Mouse (Mus musculus): ENCODE results near the gene Ppp1r36. TPM values are rescaled to one million over a fixed set of nuclear protein-coding genes. Genes with fewer than 3 reads are reported as not detected.

The Ppp1r36 gene
- polyA plus RNA-seq, 1 experiment from 2014 or later, result 1.2 TPM

DNA sequence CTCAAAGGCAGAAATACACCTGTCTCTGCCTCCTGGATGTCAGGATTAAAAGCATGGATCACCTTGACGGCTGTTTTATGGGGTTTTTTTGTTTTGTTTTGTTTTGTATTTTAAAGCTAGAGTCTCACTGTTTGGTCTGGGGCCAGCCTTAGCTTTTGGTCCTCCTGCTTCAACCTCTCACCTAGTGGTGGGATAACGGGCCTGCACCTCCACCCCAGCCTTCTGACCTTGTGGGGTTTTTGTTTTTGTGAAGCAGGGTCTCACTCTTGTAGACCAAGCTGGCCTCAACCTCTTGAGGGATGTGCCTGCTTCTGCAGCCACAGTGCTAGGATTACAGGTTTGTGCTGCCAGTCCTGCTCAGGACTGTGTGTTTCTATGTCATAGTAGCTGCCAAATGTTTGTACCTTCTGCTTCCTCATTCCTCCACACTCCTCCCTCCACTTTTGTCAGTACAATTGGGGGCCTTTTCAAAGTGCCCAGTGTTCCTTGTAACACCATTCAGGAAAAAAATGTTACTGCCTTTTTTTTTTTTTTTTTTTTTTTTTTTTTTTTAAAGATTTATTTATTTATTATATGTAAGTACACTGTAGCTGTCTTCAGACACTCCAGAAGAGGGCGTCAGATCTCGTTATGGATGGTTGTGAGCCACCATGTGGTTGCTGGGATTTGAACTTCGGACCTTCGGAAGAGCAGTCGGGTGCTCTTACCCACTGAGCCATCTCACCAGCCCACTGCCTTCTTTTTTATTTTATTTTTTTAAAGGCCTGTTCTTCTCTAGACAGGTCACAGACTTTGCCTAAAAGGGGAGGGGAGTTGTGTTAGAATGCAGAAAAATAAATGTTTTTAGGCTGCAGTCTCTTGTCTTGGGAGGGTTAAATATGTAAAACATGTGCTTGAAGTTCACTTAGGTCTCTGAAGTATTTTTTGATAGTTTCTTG is 44.2 kb upstream of the Ppp1r36 start:
- 79% methylated on average over 5 of the region's 7 CpGs for WGBS
- Histone ChIP-seq H3K4me2 (ENCODE audit: low read depth, low read length) (no peak overlapping the region), H3K9me3 (replicated peaks; ENCODE audit: control insufficient read depth, low read length) (no peaks in the 10 kb centered on the region), H3K9ac (replicated peaks; ENCODE audit: low read length) (no peak overlapping the region), H3K4me3 (ENCODE audit: low read depth, low read length) (no peak overlapping the region), H3K36me3 (replicated peaks; ENCODE audit: control insufficient read depth, insufficient read depth, low read depth, low read length) (no peaks in the 10 kb centered on the region), H3K27me3 (ENCODE audit: control insufficient read depth, insufficient read depth, low read length) (no peaks in the 10 kb centered on the region), H3K4me1 (ENCODE audit: control insufficient read depth, insufficient read depth, low read length) (peaks cover 3% of the 10 kb centered on the region; the same call in 1 of the 2 replicates), H3K27ac (replicated peaks; ENCODE audit: low read depth, low read length) (no peak overlapping the region)
- ATAC-seq (replicated peaks; ENCODE audit: insufficient number of reproducible peaks, low FRiP score, low TSS enrichment, low read depth), result no peak
- DNase-seq (ENCODE audit: low spot score), result peak; percentile 26

DNA sequence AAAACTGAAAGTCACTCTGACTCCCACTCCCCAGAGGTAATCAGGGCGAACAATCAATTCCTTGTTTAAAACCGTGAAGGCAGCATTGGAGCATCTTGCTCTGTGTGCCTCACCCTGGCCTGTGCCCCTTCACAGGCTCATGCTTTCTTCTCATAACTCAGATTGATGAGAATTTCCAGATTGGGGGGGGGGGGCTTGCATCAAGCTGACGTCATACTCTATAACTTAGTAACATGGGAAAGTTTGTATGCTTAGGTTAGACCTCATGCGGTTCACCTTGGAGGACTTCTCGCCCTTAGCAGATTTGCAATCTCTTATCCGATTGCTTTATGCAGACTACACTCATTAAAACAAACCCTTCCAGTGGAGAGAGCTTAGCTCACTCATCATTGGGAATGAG is 43.3 kb upstream of the Ppp1r36 start:
- 68% methylated on average over 6 of the region's 6 CpGs for WGBS

DNA sequence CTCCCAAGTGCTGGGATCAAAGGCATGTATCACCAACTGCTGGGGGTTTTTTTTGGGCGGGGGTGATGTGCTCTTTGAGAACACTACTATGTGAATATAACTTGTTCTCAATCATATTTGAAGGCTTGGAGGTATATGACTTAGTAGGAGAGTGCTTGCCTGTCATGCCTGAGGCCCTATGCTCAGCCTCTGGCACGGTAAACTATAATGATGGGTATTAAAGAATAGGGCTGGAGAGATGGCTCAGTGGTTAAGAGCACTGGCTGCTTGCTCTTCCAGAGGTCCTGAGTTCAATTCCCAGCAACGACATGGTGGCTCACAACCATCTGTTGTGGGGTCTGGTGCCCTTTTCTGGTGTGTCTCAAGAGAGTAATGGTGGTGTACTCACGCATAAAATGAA is 42.4 kb upstream of the Ppp1r36 start:
- no peak for DNase-seq (ENCODE audit: low spot score)
- Histone ChIP-seq H3K27me3 (ENCODE audit: control insufficient read depth, insufficient read depth, low read length) (no peaks in the 10 kb centered on the region), H3K36me3 (replicated peaks; ENCODE audit: control insufficient read depth, insufficient read depth, low read depth, low read length) (no peaks in the 10 kb centered on the region), H3K4me2 (ENCODE audit: low read depth, low read length) (no peak overlapping the region), H3K4me1 (ENCODE audit: control insufficient read depth, insufficient read depth, low read length) (no peaks in the 10 kb centered on the region), H3K9ac (replicated peaks; ENCODE audit: low read length) (no peak overlapping the region), H3K4me3 (ENCODE audit: low read depth, low read length) (no peak overlapping the region), H3K27ac (replicated peaks; ENCODE audit: low read depth, low read length) (no peak overlapping the region), H3K9me3 (replicated peaks; ENCODE audit: control insufficient read depth, low read length) (no peaks in the 10 kb centered on the region)
- WGBS, result 79% methylated on average over 4 of the region's 4 CpGs
- ATAC-seq (replicated peaks; ENCODE audit: insufficient number of reproducible peaks, low FRiP score, low TSS enrichment, low read depth), result no peak

More for the DNA sequence above, 43.3 kb upstream of the Ppp1r36 start:
- Histone ChIP-seq H3K9me3 (replicated peaks; ENCODE audit: control insufficient read depth, low read length) (no peaks in the 10 kb centered on the region), H3K4me2 (ENCODE audit: low read depth, low read length) (no peak overlapping the region), H3K4me3 (ENCODE audit: low read depth, low read length) (no peak overlapping the region), H3K4me1 (ENCODE audit: control insufficient read depth, insufficient read depth, low read length) (no peaks in the 10 kb centered on the region), H3K27ac (replicated peaks; ENCODE audit: low read depth, low read length) (no peak overlapping the region), H3K27me3 (ENCODE audit: control insufficient read depth, insufficient read depth, low read length) (no peaks in the 10 kb centered on the region), H3K9ac (replicated peaks; ENCODE audit: low read length) (no peak overlapping the region), H3K36me3 (replicated peaks; ENCODE audit: control insufficient read depth, insufficient read depth, low read depth, low read length) (no peaks in the 10 kb centered on the region)
- ATAC-seq (replicated peaks; ENCODE audit: insufficient number of reproducible peaks, low FRiP score, low TSS enrichment, low read depth) (no peak), DNase-seq (ENCODE audit: low spot score) (no peak)

DNA sequence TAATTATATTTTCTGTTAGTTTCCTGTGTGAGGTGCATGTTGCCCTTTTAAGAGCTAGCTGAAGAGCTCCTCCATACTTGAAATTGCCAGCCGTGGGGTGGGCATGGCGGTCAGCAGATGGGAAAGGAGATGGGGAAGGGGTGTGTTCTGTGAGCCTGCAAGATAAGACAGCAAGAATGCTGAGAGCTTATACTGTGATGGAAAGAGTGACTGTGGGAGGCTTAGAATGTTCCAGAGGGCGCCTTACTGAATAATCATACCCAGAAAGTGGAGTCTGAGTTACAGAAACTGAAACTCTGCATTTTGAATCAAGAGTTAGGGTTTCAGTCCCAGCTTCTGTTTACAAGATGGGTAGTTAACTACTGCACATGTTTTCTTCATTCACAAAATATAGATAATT is 41.8 kb upstream of the Ppp1r36 start:
- Histone ChIP-seq H3K9me3 (replicated peaks; ENCODE audit: control insufficient read depth, low read length) (no peaks in the 10 kb centered on the region), H3K4me2 (ENCODE audit: low read depth, low read length) (no peak overlapping the region), H3K4me1 (ENCODE audit: control insufficient read depth, insufficient read depth, low read length) (no peaks in the 10 kb centered on the region), H3K4me3 (ENCODE audit: low read depth, low read length) (no peak overlapping the region), H3K36me3 (replicated peaks; ENCODE audit: control insufficient read depth, insufficient read depth, low read depth, low read length) (no peaks in the 10 kb centered on the region), H3K27me3 (ENCODE audit: control insufficient read depth, insufficient read depth, low read length) (no peaks in the 10 kb centered on the region), H3K9ac (replicated peaks; ENCODE audit: low read length) (no peak overlapping the region), H3K27ac (replicated peaks; ENCODE audit: low read depth, low read length) (no peak overlapping the region)
- no peak for DNase-seq (ENCODE audit: low spot score)
- no peak for ATAC-seq (replicated peaks; ENCODE audit: insufficient number of reproducible peaks, low FRiP score, low TSS enrichment, low read depth)
- 88% methylated on average over 3 of the region's 3 CpGs for WGBS

DNA sequence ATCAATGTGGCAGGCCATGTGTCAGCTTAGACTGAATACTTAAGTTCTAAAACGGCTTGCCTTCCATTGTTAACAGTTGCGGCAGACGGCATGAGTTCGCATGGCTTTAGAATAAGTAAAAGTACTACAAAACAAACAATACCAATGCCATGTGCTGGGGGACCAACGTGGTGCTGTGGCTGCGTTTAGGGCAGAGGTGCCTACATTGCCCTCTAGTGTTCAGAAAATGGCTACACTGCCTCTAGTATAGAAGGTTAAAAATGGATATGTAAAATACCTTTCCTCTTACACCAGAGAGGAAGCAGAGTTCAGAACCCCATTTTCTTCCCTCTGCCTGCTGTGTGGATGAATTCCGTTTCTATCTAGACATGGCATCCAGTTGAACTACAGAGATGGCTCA is 40.7 kb upstream of the Ppp1r36 start:
- no peak overlapping the region for H3K4me3 ChIP-seq (ENCODE audit: low read depth, low read length)
- H3K4me2 ChIP-seq (ENCODE audit: low read depth, low read length), result no peak overlapping the region
- no peaks in the 10 kb centered on the region for H3K27me3 ChIP-seq (ENCODE audit: control insufficient read depth, insufficient read depth, low read length)
- no peak overlapping the region for H3K9ac ChIP-seq (replicated peaks; ENCODE audit: low read length)
- WGBS, result 57% methylated on average over 7 of the region's 7 CpGs
- H3K4me1 ChIP-seq (ENCODE audit: control insufficient read depth, insufficient read depth, low read length), result no peaks in the 10 kb centered on the region
- H3K36me3 ChIP-seq (replicated peaks; ENCODE audit: control insufficient read depth, insufficient read depth, low read depth, low read length), result no peaks in the 10 kb centered on the region
- no peak for ATAC-seq (replicated peaks; ENCODE audit: insufficient number of reproducible peaks, low FRiP score, low TSS enrichment, low read depth)
- H3K27ac ChIP-seq (replicated peaks; ENCODE audit: low read depth, low read length), result no peak overlapping the region
- DNase-seq (ENCODE audit: low spot score), result peak; percentile 51
- no peaks in the 10 kb centered on the region for H3K9me3 ChIP-seq (replicated peaks; ENCODE audit: control insufficient read depth, low read length)

DNA sequence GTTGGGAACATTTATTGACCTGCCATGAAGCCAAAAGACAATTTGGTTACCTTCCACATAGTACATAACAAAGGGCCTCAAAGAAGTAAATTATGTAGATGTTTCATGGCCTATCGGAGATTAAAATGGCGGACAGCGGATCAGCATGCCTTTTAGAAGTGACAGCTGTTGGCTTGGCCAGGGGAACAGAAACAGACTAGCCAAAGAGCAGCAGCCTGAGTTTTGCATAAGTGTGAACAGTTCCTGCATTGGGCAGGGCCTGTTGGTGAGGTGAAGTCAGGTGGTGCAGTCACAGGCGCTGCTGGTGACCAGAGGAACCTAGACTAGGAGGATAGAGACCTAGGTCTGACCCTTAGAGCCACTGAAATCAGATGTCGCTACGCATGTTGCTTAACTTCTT is 40.3 kb upstream of the Ppp1r36 start:
- no peak overlapping the region for H3K4me2 ChIP-seq (ENCODE audit: low read depth, low read length)
- no peaks in the 10 kb centered on the region for H3K36me3 ChIP-seq (replicated peaks; ENCODE audit: control insufficient read depth, insufficient read depth, low read depth, low read length)
- no peaks in the 10 kb centered on the region for H3K27me3 ChIP-seq (ENCODE audit: control insufficient read depth, insufficient read depth, low read length)
- DNase-seq (ENCODE audit: low spot score) (no peak), ATAC-seq (replicated peaks; ENCODE audit: insufficient number of reproducible peaks, low FRiP score, low TSS enrichment, low read depth) (no peak)
- H3K9ac ChIP-seq (replicated peaks; ENCODE audit: low read length), result no peak overlapping the region
- H3K9me3 ChIP-seq (replicated peaks; ENCODE audit: control insufficient read depth, low read length), result no peaks in the 10 kb centered on the region
- H3K27ac ChIP-seq (replicated peaks; ENCODE audit: low read depth, low read length), result no peak overlapping the region
- 90% methylated on average over 6 of the region's 6 CpGs for WGBS
- H3K4me3 ChIP-seq (ENCODE audit: low read depth, low read length), result no peak overlapping the region
- H3K4me1 ChIP-seq (ENCODE audit: control insufficient read depth, insufficient read depth, low read length), result no peaks in the 10 kb centered on the region

DNA sequence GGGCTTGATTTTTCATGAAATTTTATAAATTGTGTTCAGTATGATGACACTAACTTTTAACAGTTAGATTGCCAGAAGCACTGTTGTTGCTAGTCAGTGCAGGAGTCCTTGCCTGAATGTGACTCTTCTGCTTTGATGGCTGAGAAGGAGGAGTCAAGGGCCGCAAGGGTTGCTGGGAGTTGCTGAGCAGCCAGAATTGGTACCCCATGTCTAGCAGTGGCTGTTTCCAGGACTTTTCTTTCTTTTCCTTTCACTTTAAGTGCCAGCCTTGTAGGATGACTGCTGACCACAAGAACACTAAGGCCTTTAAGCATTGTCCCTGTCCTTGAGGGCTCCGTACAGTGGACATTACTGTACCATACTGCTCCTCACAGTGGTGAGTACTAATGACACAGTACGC is 39.6 kb upstream of the Ppp1r36 start:
- DNase-seq (ENCODE audit: low spot score) (no peak), ATAC-seq (replicated peaks; ENCODE audit: insufficient number of reproducible peaks, low FRiP score, low TSS enrichment, low read depth) (no peak)
- Histone ChIP-seq H3K4me1 (ENCODE audit: control insufficient read depth, insufficient read depth, low read length) (no peaks in the 10 kb centered on the region), H3K27me3 (ENCODE audit: control insufficient read depth, insufficient read depth, low read length) (no peaks in the 10 kb centered on the region), H3K4me3 (ENCODE audit: low read depth, low read length) (no peak overlapping the region), H3K27ac (replicated peaks; ENCODE audit: low read depth, low read length) (no peak overlapping the region), H3K9ac (replicated peaks; ENCODE audit: low read length) (no peak overlapping the region), H3K36me3 (replicated peaks; ENCODE audit: control insufficient read depth, insufficient read depth, low read depth, low read length) (no peaks in the 10 kb centered on the region), H3K9me3 (replicated peaks; ENCODE audit: control insufficient read depth, low read length) (no peaks in the 10 kb centered on the region), H3K4me2 (ENCODE audit: low read depth, low read length) (no peak overlapping the region)
- 91% methylated on average over 3 of the region's 3 CpGs for WGBS

DNA sequence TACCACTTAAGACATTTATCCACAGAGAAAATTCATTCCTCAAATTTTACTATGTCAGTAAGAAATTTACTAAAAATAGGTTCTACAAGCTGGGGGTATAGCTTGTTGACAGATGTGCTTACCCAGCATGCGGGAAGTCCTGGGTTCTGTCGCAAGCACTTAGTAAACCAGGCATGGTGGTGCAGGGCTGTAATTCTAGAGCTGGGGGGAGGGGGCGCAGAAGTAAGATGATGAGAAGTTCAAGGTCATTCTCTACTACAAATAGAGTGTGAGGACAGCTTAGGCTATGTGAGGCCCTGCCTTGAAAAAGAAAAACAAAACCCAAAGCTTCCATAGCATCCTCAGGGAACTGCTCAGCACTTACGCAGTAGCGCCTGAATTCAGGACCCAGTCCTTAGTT is 38.8 kb upstream of the Ppp1r36 start:
- ATAC-seq (replicated peaks; ENCODE audit: insufficient number of reproducible peaks, low FRiP score, low TSS enrichment, low read depth) (no peak), DNase-seq (ENCODE audit: low spot score) (no peak)
- no peak overlapping the region for H3K4me2 ChIP-seq (ENCODE audit: low read depth, low read length)
- H3K27ac ChIP-seq (replicated peaks; ENCODE audit: low read depth, low read length), result no peak overlapping the region
- H3K4me3 ChIP-seq (ENCODE audit: low read depth, low read length), result no peak overlapping the region
- no peaks in the 10 kb centered on the region for H3K9me3 ChIP-seq (replicated peaks; ENCODE audit: control insufficient read depth, low read length)
- H3K27me3 ChIP-seq (ENCODE audit: control insufficient read depth, insufficient read depth, low read length), result no peaks in the 10 kb centered on the region
- H3K36me3 ChIP-seq (replicated peaks; ENCODE audit: control insufficient read depth, insufficient read depth, low read depth, low read length), result no peaks in the 10 kb centered on the region
- no peaks in the 10 kb centered on the region for H3K4me1 ChIP-seq (ENCODE audit: control insufficient read depth, insufficient read depth, low read length)
- H3K9ac ChIP-seq (replicated peaks; ENCODE audit: low read length), result no peak overlapping the region
- 80% methylated on average over 5 of the region's 5 CpGs for WGBS
